Mouse (Mus musculus): ENCODE measurements around the gene Palm2. TPM values are rescaled to one million over a fixed set of nuclear protein-coding genes. Genes with fewer than 3 reads are reported as not detected.

Gene Palm2
- total RNA-seq, 4 experiments from 2014 or later = 0.17 to 0.79 (median 0.58) TPM; not detected in 1

DNA sequence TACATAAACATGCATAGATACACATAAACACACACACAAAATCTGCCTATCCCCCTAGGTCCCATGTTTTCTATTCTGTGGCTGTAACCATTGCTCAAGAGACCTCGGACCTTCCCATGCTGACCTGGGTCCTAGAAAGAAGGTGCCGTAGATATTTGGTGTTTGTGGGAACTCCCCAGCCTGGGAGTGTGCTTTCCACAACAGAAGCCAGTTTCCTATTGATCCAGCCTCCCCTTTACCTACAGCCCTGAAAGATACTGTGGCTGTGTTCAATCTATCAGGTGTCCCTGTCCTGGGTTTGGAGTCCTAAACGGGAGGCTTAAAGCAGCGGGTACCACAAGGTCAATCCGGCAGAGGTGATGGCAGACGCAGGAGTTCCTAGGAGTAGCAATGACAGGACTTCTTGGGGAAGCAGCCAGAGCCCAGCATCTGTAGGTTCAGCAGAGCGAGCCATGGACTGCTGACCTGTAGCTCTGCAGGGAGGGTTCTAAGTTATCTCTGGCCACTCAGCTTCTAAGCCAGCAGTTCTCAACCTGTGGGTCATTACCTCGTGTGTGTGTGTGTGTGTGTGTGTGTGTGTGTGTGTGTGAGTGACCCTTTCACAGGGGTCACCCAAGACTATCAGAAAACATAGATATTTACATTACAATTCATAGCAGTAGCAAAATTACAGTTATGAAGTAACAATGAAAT, 79.3 kb downstream of the Palm2 start:
- DNase-seq (ENCODE audit: low spot score in 2 of 2) = no peak

- DNase-seq (ENCODE audit: low spot score in 2 of 2) = no peak
These were observed 80.2 kb downstream of the Palm2 start for GRCm38 (mm10) chr4:57514003-57514937.

DNA sequence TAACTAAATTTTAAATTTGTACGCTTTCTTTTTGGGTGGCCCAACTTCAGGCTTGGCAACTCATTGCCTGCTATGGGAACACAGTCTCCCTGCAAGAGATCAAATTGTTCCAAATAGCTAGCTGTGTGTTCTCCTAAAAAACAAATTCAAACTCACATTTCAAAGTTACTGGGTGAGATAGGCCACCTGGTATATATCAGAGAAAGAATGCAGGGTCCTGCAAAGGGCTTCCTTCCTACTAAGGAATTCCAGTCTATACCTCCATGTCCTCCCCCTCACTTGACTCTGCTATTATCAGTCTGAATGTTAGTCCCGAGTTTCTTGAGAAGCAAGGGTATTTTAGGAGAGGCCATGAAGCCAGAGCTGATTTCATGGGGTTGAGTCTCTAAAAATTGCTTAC, 81.3 kb downstream of the Palm2 start:
- DNase-seq (ENCODE audit: low spot score in 2 of 2) = no peak

DNA sequence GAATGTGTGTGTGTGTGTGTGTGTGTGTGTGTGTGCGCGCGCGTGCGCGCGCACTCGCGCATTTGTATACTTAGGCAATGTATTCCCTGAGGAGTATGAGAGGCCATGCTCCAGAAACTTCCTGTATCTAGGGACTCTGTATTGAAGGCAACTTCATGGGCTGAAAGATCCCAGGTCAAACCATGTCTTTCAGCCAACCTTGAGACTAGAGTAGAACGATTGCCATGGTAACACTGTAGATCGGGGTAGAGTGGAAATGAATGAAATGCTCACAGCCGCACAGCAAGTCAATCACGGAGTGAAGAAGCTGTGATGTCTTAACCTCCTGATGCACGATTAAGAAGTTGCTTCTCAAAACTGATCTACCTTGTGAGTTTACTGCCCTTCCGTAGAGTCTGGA, 89.4 kb downstream of the Palm2 start:
- DNase-seq (ENCODE audit: low spot score in 2 of 2) = no peak

- DNase-seq (ENCODE audit: low spot score in 2 of 2) = no peak
These were observed 90.4 kb downstream of the Palm2 start for GRCm38 (mm10) chr4:57524461-57524860.

- DNase-seq (ENCODE audit: low spot score in 2 of 2) = no peak
These were observed 91.4 kb downstream of the Palm2 start for GRCm38 (mm10) chr4:57525221-57526011.

DNA sequence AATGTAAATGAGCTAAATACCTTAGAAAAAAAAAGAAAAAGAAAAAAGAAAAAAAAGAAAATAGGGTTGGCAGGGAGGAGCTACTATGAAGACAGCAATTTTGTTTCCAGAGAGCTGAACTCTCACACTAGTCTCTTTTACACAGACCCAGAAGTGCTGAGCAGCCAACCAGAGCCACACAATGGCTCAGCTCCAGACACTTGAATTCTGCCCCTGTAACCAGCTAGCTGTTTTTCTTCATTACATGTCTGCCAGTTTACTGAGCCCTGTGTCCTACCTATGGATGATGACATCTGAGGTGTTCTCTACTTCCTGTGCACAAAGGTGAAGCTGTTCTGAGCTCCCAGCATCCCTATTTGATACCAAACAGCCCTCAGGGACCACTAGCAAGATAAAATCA, 94.2 kb downstream of the Palm2 start:
- DNase-seq (ENCODE audit: low spot score in 2 of 2) = no peak

- no peak for DNase-seq (ENCODE audit: low spot score in 2 of 2)
These were observed 99.6 kb downstream of the Palm2 start for GRCm38 (mm10) chr4:57533686-57534085.

- no peak for DNase-seq (ENCODE audit: low spot score in 2 of 2)
These were observed 100.2 kb downstream of the Palm2 start for GRCm38 (mm10) chr4:57534232-57534631.

DNA sequence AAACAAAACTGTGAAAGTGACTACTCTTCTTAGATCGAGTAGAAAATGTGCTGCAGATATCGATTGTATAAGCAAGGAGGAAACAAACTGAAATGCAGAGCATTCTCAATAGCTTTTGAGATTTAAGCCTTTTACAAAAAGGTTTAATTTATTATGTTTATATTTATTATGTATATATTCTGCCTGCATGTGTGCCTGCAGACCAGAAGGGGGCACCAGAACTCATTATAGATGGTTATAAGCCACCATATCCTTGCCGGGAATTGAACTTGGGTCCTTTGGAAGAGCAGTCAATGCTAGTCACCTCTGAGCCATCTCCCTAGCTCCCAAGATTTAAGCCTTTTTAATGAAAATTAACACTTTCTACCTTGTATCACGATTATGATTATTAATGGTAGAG, 101.0 kb downstream of the Palm2 start:
- no peak for DNase-seq (ENCODE audit: low spot score in 2 of 2)

GRCm38 (mm10) chr4:57538029-57538688, 104.1 kb downstream of the Palm2 start:
- DNase-seq (ENCODE audit: low spot score in 2 of 2) = no peak

DNA sequence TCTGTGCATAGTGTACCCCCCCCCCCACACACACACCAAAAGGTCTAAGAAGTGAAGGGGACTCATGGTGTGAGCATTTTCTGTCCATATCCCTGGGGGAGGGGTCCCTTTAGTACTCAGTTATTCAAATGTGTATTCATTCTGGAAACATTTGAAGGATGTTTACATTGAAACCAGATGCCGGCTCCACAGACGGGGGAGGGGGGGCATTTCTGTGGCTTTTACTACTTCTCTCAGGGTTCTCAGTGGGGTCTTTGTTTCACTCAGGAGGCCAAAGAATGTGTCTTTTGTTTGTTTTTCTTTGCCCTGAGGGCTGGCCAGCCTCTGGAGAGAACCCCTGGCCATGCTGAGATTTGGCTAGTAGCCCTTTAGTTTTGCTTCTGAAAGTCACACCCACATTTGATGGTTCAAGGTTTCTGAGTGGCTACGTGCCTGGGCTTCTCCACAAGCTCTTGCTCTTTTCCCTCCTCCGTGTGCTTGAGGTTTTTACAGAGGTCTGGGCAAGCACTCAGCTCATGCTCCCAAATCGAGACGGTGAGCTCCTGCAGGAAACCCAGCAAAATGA, 109.7 kb downstream of the Palm2 start:
- DNase-seq (ENCODE audit: low spot score in 2 of 2) = no peak

GRCm38 (mm10) chr4:57547785-57548184, 113.7 kb downstream of the Palm2 start:
- DNase-seq (ENCODE audit: low spot score in 2 of 2) = no peak

- no peak for DNase-seq (ENCODE audit: low spot score in 2 of 2)
These were observed 116.2 kb downstream of the Palm2 start for GRCm38 (mm10) chr4:57550216-57550615.

DNA sequence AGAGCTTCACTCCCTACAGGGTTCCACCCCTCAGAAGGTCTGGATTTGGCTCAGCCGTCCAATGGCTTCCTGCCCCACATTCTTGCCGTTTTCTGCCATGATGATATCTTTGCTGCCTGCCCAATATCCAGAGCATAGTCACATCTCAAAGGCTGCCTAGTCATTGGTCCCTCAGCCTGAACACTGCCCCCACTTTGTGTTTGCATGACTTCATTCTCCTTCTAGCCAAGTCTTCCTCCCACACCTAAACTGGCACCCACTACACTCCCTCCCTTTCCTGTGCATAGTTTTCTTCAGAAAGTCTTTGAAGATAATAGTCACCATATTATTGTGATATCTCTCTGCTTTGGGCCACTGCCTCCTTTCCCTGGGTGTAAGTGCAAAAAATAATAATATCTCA, 123.1 kb downstream of the Palm2 start:
- DNase-seq (ENCODE audit: low spot score in 2 of 2) = no peak

DNA sequence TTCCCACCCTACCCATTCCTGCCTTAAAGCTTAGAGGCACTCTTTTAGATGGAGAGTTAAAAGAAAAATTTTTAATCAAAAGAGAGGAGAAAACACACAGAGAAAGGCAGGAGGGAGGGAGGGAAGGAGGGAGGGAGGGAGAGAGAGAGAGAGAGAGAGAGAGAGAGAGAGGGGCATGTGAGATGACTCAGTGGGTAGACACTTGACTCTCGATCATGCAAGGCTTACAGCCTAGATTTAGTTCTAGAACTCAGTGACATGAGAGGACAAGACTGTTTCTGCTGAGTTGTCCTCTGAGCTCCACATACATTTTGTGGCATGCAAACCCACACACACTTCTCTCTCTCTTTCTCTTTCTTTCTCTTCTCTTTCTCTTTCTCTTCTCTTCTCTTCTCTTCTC, 125.4 kb downstream of the Palm2 start:
- DNase-seq (ENCODE audit: low spot score in 2 of 2) = no peak

- DNase-seq (ENCODE audit: low spot score in 2 of 2) = no peak
These were observed 126.0 kb downstream of the Palm2 start for GRCm38 (mm10) chr4:57560010-57560409.

- no peak for DNase-seq (ENCODE audit: low spot score in 2 of 2)
These were observed 127.0 kb downstream of the Palm2 start for GRCm38 (mm10) chr4:57561055-57561454.

GRCm38 (mm10) chr4:57565283-57565682, 131.2 kb downstream of the Palm2 start:
- no peak for DNase-seq (ENCODE audit: low spot score in 2 of 2)

GRCm38 (mm10) chr4:57565811-57566210, 131.8 kb downstream of the Palm2 start:
- no peak for DNase-seq (ENCODE audit: low spot score in 2 of 2)

- peak in 1 of 2 experiments; percentile 19 for DNase-seq (ENCODE audit: low spot score in 2 of 2)
These were observed 133.7 kb downstream of the Palm2 start, which contains the start of gene Pakap for GRCm38 (mm10) chr4:57567666-57568206. TSS of gene Pakap (plus strand) at chr4:57568179.

All from gastrocnemius, adult 8-10 months (tissue).